Mouse (Mus musculus) midbrain, embryonic 16.5 days (tissue): ENCODE data around the gene Cobl. TPM values are rescaled to one million over a fixed set of nuclear protein-coding genes. Genes with fewer than 3 reads are reported as not detected.

Source experiments
- ATAC-seq: fragments of 200-750 bp; cut with Nextera tagmentation; 2 replicates; pipeline ENCODE4 v1.8.0; 2017; ENCODE audit warnings: moderate TSS enrichment
- H3K27ac ChIP-seq: fragments of 300-500 bp; sonication (generic); 2 replicates; pipeline ENCODE4 v1.5.1; 2014; ENCODE audit warnings: mild to moderate bottlenecking, low read length, mixed read lengths
- H3K27me3 ChIP-seq: fragments of 300-500 bp; sonication (generic); 2 replicates; pipeline ENCODE4 v1.6.1; 2014; ENCODE audit warnings: low read depth, low read length, mixed read lengths; ENCODE audit not compliant: control insufficient read depth, insufficient read depth
- H3K36me3 ChIP-seq: fragments of 300-500 bp; sonication (generic); 2 replicates; pipeline ENCODE4 v1.6.1; 2014; ENCODE audit warnings: mild to moderate bottlenecking, low read length, moderate library complexity, mixed read lengths; ENCODE audit not compliant: control insufficient read depth, insufficient read depth
- H3K4me1 ChIP-seq: fragments of 300-500 bp; sonication (generic); 2 replicates; pipeline ENCODE4 v1.6.1; 2014; ENCODE audit warnings: mild to moderate bottlenecking, low read length, mixed read lengths; ENCODE audit not compliant: control insufficient read depth, insufficient read depth
- H3K4me2 ChIP-seq: fragments of 300-500 bp; sonication (generic); 2 replicates; pipeline ENCODE4 v1.6.1; 2014; ENCODE audit warnings: mild to moderate bottlenecking, low read length, mixed read lengths
- H3K4me3 ChIP-seq: fragments of 300-500 bp; sonication (generic); 2 replicates; pipeline ENCODE4 v1.5.1; 2014; ENCODE audit warnings: low read depth, mild to moderate bottlenecking, low read length, moderate library complexity, mixed read lengths
- H3K9ac ChIP-seq: fragments of 300-500 bp; sonication (generic); 2 replicates; pipeline ENCODE4 v1.6.1; 2014; ENCODE audit warnings: low read depth, low read length, mixed read lengths
- H3K9me3 ChIP-seq: fragments of 300-500 bp; sonication (generic); replicated peaks from 2 replicates; pipeline ENCODE4 v1.6.1; 2014; ENCODE audit warnings: mild to moderate bottlenecking, low read length, mixed read lengths; ENCODE audit not compliant: control insufficient read depth, poor library complexity, severe bottlenecking
- WGBS: fragments of 180-500 bp; shearing (Covaris S2); extraction: QIAGEN DNeasy Blood & Tissue Kit; methylation state at CpG from one replicate; pipeline ENCODE4 v1.1.7; 2014; 5-methylcytosine and 5-hydroxymethylcytosine counted together
- polyA plus RNA-seq: library from polyadenylated mRNA; unstranded; fragments of >200 nt; fragmentation: Nextera tagmentation; extraction: Ambion mirVana; gene quantifications from 2 replicates; pipeline ENCODE4 v1.2.1, GENCODE M21; 2015

Cobl gene
- polyA plus RNA-seq, 1 experiment from 2014 or later = 18.3 TPM

DNA sequence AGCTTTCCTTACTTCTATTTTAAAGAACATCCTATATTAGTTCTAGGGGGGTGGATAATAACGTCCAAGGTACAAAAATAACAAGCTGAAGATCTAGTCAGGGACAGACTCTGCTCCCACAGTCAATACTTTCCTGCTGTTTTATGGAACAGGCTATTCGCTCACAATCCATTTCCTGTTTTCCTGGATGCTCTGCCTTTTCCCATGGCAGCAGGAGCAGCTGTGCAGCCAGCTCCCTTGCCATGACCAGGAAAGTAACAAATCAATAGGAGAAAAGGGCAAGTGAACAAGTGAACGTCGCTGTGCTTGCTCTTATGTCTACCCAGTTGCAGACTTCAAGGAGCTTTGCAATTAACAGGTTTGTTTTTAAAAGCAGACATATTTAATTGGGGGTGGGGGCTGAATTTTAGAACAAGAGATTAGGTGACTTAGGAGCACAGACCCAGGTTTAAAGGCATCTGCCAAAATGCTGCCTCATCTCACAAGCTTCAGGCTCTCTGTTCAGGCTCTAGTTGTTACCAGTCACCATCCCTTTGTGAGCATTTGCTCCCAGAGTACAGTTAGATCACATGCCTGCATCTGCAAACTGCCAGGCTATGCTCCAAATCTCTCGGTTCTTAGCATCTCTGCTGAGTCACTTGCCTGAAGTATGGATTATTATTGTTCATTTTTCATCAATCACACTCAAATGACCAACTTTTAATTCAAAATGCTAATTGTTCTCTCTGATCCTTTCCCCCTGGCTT is 164.9 kb downstream of the Cobl start:
- 0 out of 2 replicates have a peak, but pooled peaks cover 6% of the 10 kb centered on the region for H3K27me3 ChIP-seq
- H3K4me3 ChIP-seq = no peak overlapping the region
- peak overlapping the region; percentile 7; the same call in 1 of the 2 replicates for H3K9ac ChIP-seq
- H3K9me3 ChIP-seq = peaks cover 4% of the 10 kb centered on the region; the same call in 1 of the 2 replicates
- 37% methylated on average over 5 of the region's 5 CpGs for WGBS
- no peaks in the 10 kb centered on the region for H3K36me3 ChIP-seq
- ATAC-seq = peak; percentile 82
- H3K27ac ChIP-seq = peak overlapping the region; percentile 65
- no peak overlapping the region for H3K4me2 ChIP-seq
- peaks cover 15% of the 10 kb centered on the region; the same call in 1 of the 2 replicates for H3K4me1 ChIP-seq

DNA sequence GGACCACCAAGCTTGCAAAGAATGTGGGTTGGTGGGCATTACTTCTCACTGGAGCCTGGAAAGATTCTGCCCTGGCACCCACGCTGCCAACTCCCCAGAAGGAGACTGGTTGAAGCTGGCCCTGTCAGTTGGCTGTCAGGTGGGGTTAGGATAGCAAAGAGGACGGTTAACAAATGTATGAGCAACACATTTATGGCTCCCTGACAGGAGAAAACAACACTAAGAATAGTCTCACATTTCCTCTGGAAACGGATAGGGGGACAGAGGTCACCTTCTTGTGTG is 173.2 kb downstream of the Cobl start:
- H3K4me3 ChIP-seq = no peak overlapping the region
- ATAC-seq = peak; percentile 53
- no peaks in the 10 kb centered on the region for H3K36me3 ChIP-seq
- H3K9ac ChIP-seq = no peak overlapping the region
- H3K4me1 ChIP-seq = no peaks in the 10 kb centered on the region
- no peaks in the 10 kb centered on the region; the same call in 1 of the 2 replicates for H3K27me3 ChIP-seq
- 30% methylated on average over 3 of the region's 3 CpGs for WGBS
- H3K4me2 ChIP-seq = no peak overlapping the region
- H3K9me3 ChIP-seq = no peaks in the 10 kb centered on the region
- H3K27ac ChIP-seq = no peak overlapping the region

DNA sequence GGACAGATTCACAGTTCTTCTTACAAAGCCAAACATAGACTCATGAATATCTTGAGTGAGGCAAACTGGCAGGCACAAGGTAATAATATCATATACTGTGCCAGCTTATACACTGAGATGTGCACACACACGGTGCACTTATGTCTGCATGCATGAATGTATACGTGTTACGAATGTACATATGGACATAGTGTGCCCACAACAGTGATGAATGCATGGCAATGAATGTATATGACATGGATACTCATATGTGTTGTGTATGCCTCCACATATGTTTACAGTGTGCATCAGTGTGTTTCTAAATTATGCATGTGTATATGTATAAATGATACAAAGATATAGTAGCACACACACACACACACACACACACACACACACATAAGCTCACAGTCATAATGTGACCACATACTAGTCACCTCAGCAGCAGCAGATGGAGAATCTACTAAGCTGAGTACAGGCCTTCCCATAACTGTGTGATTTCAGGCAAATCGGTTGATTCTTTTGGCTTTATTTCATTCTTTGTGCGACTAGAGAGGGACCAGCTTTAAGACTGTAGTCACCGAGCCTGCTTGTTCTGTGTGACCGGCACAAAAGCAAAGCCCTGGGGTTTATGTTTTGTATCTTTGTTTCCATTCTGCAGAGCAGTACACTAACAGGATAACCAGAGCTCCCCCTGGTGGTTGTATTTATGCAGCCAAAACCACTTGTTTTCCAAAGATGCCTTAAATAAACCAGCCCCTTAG is 173.7 kb downstream of the Cobl start:
- Histone ChIP-seq H3K36me3 (no peaks in the 10 kb centered on the region), H3K9ac (no peak overlapping the region), H3K27ac (peak overlapping the region; percentile 39; the same call in 1 of the 2 replicates), H3K9me3 (no peaks in the 10 kb centered on the region), H3K4me2 (no peak overlapping the region), H3K27me3 (no peaks in the 10 kb centered on the region; the same call in 1 of the 2 replicates), H3K4me3 (no peak overlapping the region), H3K4me1 (no peaks in the 10 kb centered on the region)
- 43% methylated on average over 7 of the region's 7 CpGs for WGBS
- peak; percentile 91 for ATAC-seq

DNA sequence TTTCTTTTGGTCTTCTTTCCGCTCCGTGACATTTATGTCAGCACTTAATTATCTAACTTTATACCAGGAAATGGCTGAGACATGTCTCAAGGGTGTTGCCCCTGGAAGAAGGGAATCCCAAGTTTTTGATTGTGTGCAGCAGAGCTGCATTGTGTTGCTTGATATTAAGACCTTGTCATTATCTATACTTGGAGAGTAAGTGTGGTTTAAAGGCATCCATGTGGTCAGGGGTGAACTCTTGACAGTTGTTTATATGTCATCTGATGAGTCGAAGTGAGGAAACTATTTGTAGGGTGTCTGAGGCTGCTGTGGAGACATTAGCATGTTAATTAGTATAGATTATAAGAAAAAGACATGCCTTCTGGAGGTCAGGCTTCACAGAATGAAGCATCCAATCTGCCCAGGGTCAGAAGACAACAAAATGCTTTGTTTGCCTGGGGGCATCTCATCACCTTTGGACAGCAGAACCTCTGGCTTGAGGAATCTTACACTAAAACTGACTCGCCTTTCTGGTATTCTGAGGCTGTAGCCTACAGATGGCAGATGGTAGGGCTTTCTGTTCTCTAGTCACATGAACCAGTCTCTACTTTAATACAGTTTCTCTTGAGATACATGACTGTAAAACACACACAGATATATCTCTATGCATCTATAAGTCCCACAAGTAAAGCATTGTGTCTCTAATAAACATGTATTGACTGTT is 179.3 kb downstream of the Cobl start:
- WGBS = 90% methylated on average over 4 of the region's 4 CpGs
- no peaks in the 10 kb centered on the region for H3K4me1 ChIP-seq
- H3K9ac ChIP-seq = no peak overlapping the region
- H3K4me2 ChIP-seq = no peak overlapping the region
- no peak overlapping the region for H3K4me3 ChIP-seq
- H3K36me3 ChIP-seq = no peaks in the 10 kb centered on the region
- ATAC-seq = no peak
- H3K27me3 ChIP-seq = no peaks in the 10 kb centered on the region
- no peaks in the 10 kb centered on the region for H3K9me3 ChIP-seq
- H3K27ac ChIP-seq = no peak overlapping the region

DNA sequence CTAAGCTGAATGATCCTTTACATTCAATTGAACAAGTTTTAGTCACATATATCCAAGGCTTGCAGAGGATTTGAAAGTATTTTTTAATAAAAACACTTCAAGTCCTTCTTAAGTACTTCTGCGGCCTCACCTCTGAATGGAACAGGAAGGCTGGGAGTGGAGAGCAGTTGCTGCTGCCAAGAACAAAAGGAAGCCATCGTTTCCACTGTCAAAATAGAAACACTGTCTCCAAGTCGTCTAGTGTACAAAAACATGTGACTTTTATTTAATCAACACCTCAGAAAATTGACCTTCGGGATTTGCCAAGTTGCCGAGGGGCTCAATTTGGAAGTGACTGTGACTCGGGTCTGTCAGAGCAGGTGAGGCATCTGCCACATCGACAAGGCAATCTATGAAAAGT is 184.0 kb downstream of the Cobl start:
- Histone ChIP-seq H3K27me3 (no peaks in the 10 kb centered on the region), H3K4me2 (no peak overlapping the region)
- 60% methylated on average over 7 of the region's 7 CpGs for WGBS

DNA sequence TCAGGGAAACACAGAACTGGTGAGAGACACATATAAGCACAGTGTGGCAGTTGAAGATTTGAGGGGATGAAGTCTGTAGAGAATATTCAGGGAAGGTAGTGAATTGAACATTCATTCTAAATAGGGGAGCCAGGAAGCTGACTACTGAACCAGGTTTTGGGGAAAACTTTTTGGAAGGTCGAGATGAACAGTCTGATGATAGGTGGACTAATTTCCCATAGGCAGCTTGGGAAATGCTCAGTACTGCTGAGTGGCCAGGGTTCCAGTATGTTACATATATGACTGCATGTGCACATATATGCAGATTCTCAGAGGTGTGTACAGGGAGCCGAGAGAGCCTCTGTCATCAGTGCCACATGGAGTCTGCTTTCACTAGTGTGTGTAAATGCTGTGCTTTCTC is 190.5 kb downstream of the Cobl start:
- no peak overlapping the region for H3K4me3 ChIP-seq
- no peak for ATAC-seq
- WGBS = 78% methylated on average over 2 of the region's 2 CpGs

More for the DNA sequence above, 184.0 kb downstream of the Cobl start:
- no peaks in the 10 kb centered on the region for H3K4me1 ChIP-seq
- no peak for ATAC-seq
- H3K4me3 ChIP-seq = no peak overlapping the region
- H3K36me3 ChIP-seq = no peaks in the 10 kb centered on the region
- H3K9ac ChIP-seq = no peak overlapping the region
- H3K27ac ChIP-seq = no peak overlapping the region
- no peaks in the 10 kb centered on the region for H3K9me3 ChIP-seq

DNA sequence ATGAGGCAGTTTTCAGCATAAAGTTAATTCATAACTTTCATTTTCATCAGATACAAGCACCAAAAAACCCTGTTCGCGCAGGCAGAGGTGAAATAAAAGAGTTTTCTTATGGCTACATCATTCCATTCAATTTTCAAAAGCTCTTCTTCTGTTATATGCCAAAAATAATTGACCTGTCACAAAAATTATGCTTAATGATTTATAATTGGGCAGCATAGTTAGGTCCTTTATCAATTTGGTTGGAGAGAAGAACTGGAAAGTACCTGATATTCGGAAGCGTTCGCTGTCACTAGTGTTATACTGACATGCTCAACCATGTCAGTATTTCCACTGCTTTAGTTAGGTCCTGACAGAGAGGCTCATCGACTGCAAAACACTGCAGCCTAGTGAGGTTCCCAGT is 191.0 kb downstream of the Cobl start:
- Histone ChIP-seq H3K4me2 (no peak overlapping the region), H3K27me3 (no peaks in the 10 kb centered on the region), H3K9ac (no peak overlapping the region), H3K4me3 (no peak overlapping the region), H3K9me3 (no peaks in the 10 kb centered on the region), H3K27ac (no peak overlapping the region), H3K36me3 (no peaks in the 10 kb centered on the region), H3K4me1 (no peaks in the 10 kb centered on the region)
- ATAC-seq = no peak
- WGBS = 90% methylated on average over 6 of the region's 6 CpGs

More for the DNA sequence above, 190.5 kb downstream of the Cobl start:
- Histone ChIP-seq H3K9ac (no peak overlapping the region), H3K27me3 (no peaks in the 10 kb centered on the region), H3K4me2 (no peak overlapping the region), H3K36me3 (no peaks in the 10 kb centered on the region), H3K4me1 (no peaks in the 10 kb centered on the region), H3K27ac (no peak overlapping the region), H3K9me3 (no peaks in the 10 kb centered on the region)

DNA sequence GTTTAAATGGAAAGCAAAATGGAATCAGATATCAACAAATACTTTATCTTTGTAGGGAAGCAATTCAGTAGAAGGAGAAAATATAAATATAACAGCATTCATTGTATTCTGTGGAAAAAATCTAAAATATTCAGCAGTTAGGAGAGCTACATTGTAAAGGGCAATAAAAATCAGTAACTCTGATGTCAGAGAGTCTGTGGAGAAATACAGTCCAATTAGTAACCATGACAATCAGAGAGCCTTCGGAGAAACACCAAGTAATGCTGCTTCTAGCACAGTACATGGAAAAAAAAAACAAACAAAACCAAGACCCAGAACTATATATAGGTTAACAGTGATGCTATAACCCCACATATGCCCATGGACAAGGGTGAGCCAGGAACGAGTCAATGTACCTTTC is 206.3 kb downstream of the Cobl start:
- 67% methylated on average over 2 of the region's 2 CpGs for WGBS
- no peak overlapping the region for H3K4me2 ChIP-seq
- peaks cover 7% of the 10 kb centered on the region for H3K36me3 ChIP-seq
- no peaks in the 10 kb centered on the region for H3K4me1 ChIP-seq
- H3K27me3 ChIP-seq = no peaks in the 10 kb centered on the region
- no peak overlapping the region for H3K9ac ChIP-seq
- no peak for ATAC-seq
- no peak overlapping the region for H3K27ac ChIP-seq
- H3K9me3 ChIP-seq = no peaks in the 10 kb centered on the region
- H3K4me3 ChIP-seq = no peak overlapping the region
